Mouse (Mus musculus): ENCODE results near the gene Pilra.

- no peak for TF ChIP-seq CTCF (IDR thresholded peaks at IDR 0.05; ENCODE audit: borderline replicate concordance, insufficient read depth, low read depth, low read length)
- TF ChIP-seq POLR2A (IDR thresholded peaks at IDR 0.05; ENCODE audit: borderline replicate concordance, insufficient read depth, low read length) = no peak
Observed at GRCm38 (mm10) chr5:137800917-137801316, 35.2 kb downstream of the Pilra start.

Data from cerebellum, adult 2 months (tissue).